Mouse (Mus musculus) hindbrain, postnatal 0 days (tissue): ENCODE measurements at regions not wholly inside any gene's neighbourhood (a gene's known extent, or its start where the extent isn't known, plus 50 kb on each side); places are given as distances from the start of the nearest gene placed in this dataset.

ENCODE experiments used
- ATAC-seq: fragments of 200-750 bp; cut with Nextera tagmentation; 2 replicates; pipeline ENCODE4 v1.8.0; 2017; ENCODE audit warnings: mild to moderate bottlenecking, moderate TSS enrichment, moderate library complexity
- DNase-seq: peaks from one replicate; pipeline ENCODE4 v3.0.0-alpha.2; 2015; ENCODE audit warnings: low spot score
- H3K27ac ChIP-seq: fragments of 300-500 bp; sonication (generic); 2 replicates; pipeline ENCODE4 v1.5.1; 2014; ENCODE audit warnings: mild to moderate bottlenecking
- H3K27me3 ChIP-seq: fragments of 300-500 bp; sonication (generic); 2 replicates; pipeline ENCODE4 v1.6.1; 2014; ENCODE audit warnings: low read length, mixed read lengths; ENCODE audit not compliant: insufficient read depth
- H3K36me3 ChIP-seq: fragments of 300-500 bp; sonication (generic); 2 replicates; pipeline ENCODE4 v1.6.1; 2014; ENCODE audit warnings: low read length, mixed read lengths; ENCODE audit not compliant: insufficient read depth
- H3K4me1 ChIP-seq: fragments of 300-500 bp; sonication (generic); 2 replicates; pipeline ENCODE4 v1.6.1; 2014; ENCODE audit warnings: antibody characterized with exemption, low read length, mixed read lengths; ENCODE audit not compliant: insufficient read depth
- H3K4me2 ChIP-seq: fragments of 300-500 bp; sonication (generic); 2 replicates; pipeline ENCODE4 v1.6.1; 2014; ENCODE audit warnings: low read depth, mild to moderate bottlenecking, low read length, moderate library complexity, mixed read lengths
- H3K4me3 ChIP-seq: fragments of 300-500 bp; sonication (generic); 2 replicates; pipeline ENCODE4 v1.5.1; 2014; ENCODE audit warnings: low read length
- H3K9ac ChIP-seq: fragments of 300-500 bp; sonication (generic); replicated peaks from 2 replicates; pipeline ENCODE4 v1.6.1; 2014; ENCODE audit warnings: mild to moderate bottlenecking, low read length, moderate library complexity, mixed read lengths
- H3K9me3 ChIP-seq: fragments of 300-500 bp; sonication (generic); 2 replicates; pipeline ENCODE4 v1.6.1; 2016; ENCODE audit warnings: low read length, mixed read lengths
- CTCF ChIP-seq: IDR thresholded peaks from 2 replicates; pipeline ENCODE4 v1.5.1; 2016; ENCODE audit warnings: antibody characterized with exemption, control low read depth, low read depth
- WGBS: fragments of 180-500 bp; shearing (Covaris S2); extraction: QIAGEN DNeasy Blood & Tissue Kit; methylation state at CpG from one replicate; pipeline ENCODE4 v1.1.7; 2014; 5-methylcytosine and 5-hydroxymethylcytosine counted together

GRCm38 (mm10) chr16:53026056-53026455 is 572.2 kb upstream of the Alcam start:
- H3K27ac ChIP-seq = no peak overlapping the region
- WGBS = 50% methylated on average over 1 of the region's 1 CpGs
- H3K4me1 ChIP-seq = no peaks in the 10 kb centered on the region
- TF ChIP-seq CTCF = no peak
- DNase-seq (no peak), ATAC-seq (no peak)
- H3K27me3 ChIP-seq = no peaks in the 10 kb centered on the region
- no peak overlapping the region for H3K4me3 ChIP-seq
- H3K9me3 ChIP-seq = no peaks in the 10 kb centered on the region
- H3K36me3 ChIP-seq = no peaks in the 10 kb centered on the region
- H3K4me2 ChIP-seq = no peak overlapping the region
- no peak overlapping the region for H3K9ac ChIP-seq

- no peak for TF ChIP-seq CTCF
- ATAC-seq (no peak), DNase-seq (no peak)
- H3K27me3 ChIP-seq = no peaks in the 10 kb centered on the region
- H3K9me3 ChIP-seq = no peaks in the 10 kb centered on the region
- no peak overlapping the region for H3K27ac ChIP-seq
- H3K4me1 ChIP-seq = no peaks in the 10 kb centered on the region
- H3K4me2 ChIP-seq = no peak overlapping the region
- no peak overlapping the region for H3K9ac ChIP-seq
- 64% methylated on average over 1 of the region's 1 CpGs for WGBS
- H3K36me3 ChIP-seq = no peaks in the 10 kb centered on the region
- no peak overlapping the region for H3K4me3 ChIP-seq
These were observed 558.0 kb upstream of the Alcam start for GRCm38 (mm10) chr16:53011847-53012246.

GRCm38 (mm10) chr16:52988852-52989397 is 535.1 kb upstream of the Alcam start:
- DNase-seq = peak; percentile 4

GRCm38 (mm10) chr16:52984336-52984735 is 530.5 kb upstream of the Alcam start:
- Histone ChIP-seq H3K27me3 (no peaks in the 10 kb centered on the region), H3K4me3 (no peak overlapping the region), H3K27ac (no peak overlapping the region), H3K9ac (no peak overlapping the region), H3K36me3 (no peaks in the 10 kb centered on the region), H3K4me2 (no peak overlapping the region), H3K4me1 (no peaks in the 10 kb centered on the region), H3K9me3 (no peaks in the 10 kb centered on the region)
- TF ChIP-seq CTCF = no peak
- 33% methylated on average over 1 of the region's 1 CpGs for WGBS
- DNase-seq (peak; percentile 20), ATAC-seq (peak; percentile 55; the same call in 1 of the 2 replicates)

More at GRCm38 (mm10) chr16:52988852-52989397, 535.1 kb upstream of the Alcam start:
- H3K27me3 ChIP-seq = no peaks in the 10 kb centered on the region
- no peak for TF ChIP-seq CTCF
- H3K9me3 ChIP-seq = no peaks in the 10 kb centered on the region
- WGBS = 69% methylated on average over 1 of the region's 1 CpGs
- H3K4me3 ChIP-seq = no peak overlapping the region
- H3K36me3 ChIP-seq = no peaks in the 10 kb centered on the region
- H3K4me2 ChIP-seq = no peak overlapping the region
- H3K9ac ChIP-seq = no peak overlapping the region
- H3K27ac ChIP-seq = no peak overlapping the region
- ATAC-seq = no peak
- H3K4me1 ChIP-seq = no peaks in the 10 kb centered on the region

GRCm38 (mm10) chr16:52980995-52981394 is 527.1 kb upstream of the Alcam start:
- 96% methylated on average over 2 of the region's 2 CpGs for WGBS
- no peaks in the 10 kb centered on the region for H3K27me3 ChIP-seq
- no peak overlapping the region for H3K27ac ChIP-seq
- H3K36me3 ChIP-seq = no peaks in the 10 kb centered on the region
- ATAC-seq (no peak), DNase-seq (no peak)
- no peak overlapping the region for H3K4me2 ChIP-seq
- H3K9ac ChIP-seq = no peak overlapping the region
- no peaks in the 10 kb centered on the region for H3K4me1 ChIP-seq
- H3K9me3 ChIP-seq = no peaks in the 10 kb centered on the region
- no peak for TF ChIP-seq CTCF
- H3K4me3 ChIP-seq = no peak overlapping the region

GRCm38 (mm10) chr16:52972811-52973210 is 518.9 kb upstream of the Alcam start:
- Histone ChIP-seq H3K4me3 (no peak overlapping the region), H3K36me3 (no peaks in the 10 kb centered on the region), H3K4me2 (no peak overlapping the region), H3K27me3 (no peaks in the 10 kb centered on the region), H3K9me3 (no peaks in the 10 kb centered on the region), H3K9ac (no peak overlapping the region), H3K27ac (no peak overlapping the region), H3K4me1 (no peaks in the 10 kb centered on the region)
- DNase-seq (no peak), ATAC-seq (no peak)
- WGBS = 89% methylated on average over 2 of the region's 2 CpGs
- no peak for TF ChIP-seq CTCF

GRCm38 (mm10) chr16:52947679-52948078 is 493.8 kb upstream of the Alcam start:
- Histone ChIP-seq H3K4me2 (no peak overlapping the region), H3K4me3 (no peak overlapping the region), H3K27ac (no peak overlapping the region), H3K27me3 (no peaks in the 10 kb centered on the region), H3K9ac (no peak overlapping the region), H3K9me3 (no peaks in the 10 kb centered on the region), H3K4me1 (no peaks in the 10 kb centered on the region), H3K36me3 (no peaks in the 10 kb centered on the region)
- 35% methylated on average over 4 of the region's 4 CpGs for WGBS
- DNase-seq (no peak), ATAC-seq (no peak)
- TF ChIP-seq CTCF = no peak
